Mouse (Mus musculus) hindbrain, embryonic 11.5 days (tissue): ENCODE data around the gene Atp6v1g3. TPM values are rescaled to one million over a fixed set of nuclear protein-coding genes. Genes with fewer than 3 reads are reported as not detected.
A peak's percentile ranks its signal among the peaks of the same experiment; 100 is the strongest.

ENCODE experiments used
- ATAC-seq: fragments of 200-750 bp; cut with Nextera tagmentation; 2 replicates; pipeline ENCODE4 v1.8.0; 2017; ENCODE audit warnings: mild to moderate bottlenecking, moderate TSS enrichment, moderate library complexity; ENCODE audit not compliant: low FRiP score
- DNase-seq: peaks from one replicate; pipeline ENCODE4 v3.0.0-alpha.2; 2015; ENCODE audit warnings: low spot score
- H3K27ac ChIP-seq: fragments of 300-500 bp; sonication (generic); 2 replicates; pipeline ENCODE4 v1.5.1; 2014; ENCODE audit warnings: mild to moderate bottlenecking, low read depth, low read length
- H3K27me3 ChIP-seq: fragments of 300-500 bp; sonication (generic); 2 replicates; pipeline ENCODE4 v1.6.1; 2014; ENCODE audit warnings: mild to moderate bottlenecking, low read length, moderate library complexity, mixed read lengths; ENCODE audit not compliant: control insufficient read depth, insufficient read depth
- H3K36me3 ChIP-seq: fragments of 300-500 bp; sonication (generic); 2 replicates; pipeline ENCODE4 v1.6.1; 2014; ENCODE audit warnings: mild to moderate bottlenecking, low read length, moderate library complexity, mixed read lengths; ENCODE audit not compliant: control insufficient read depth, insufficient read depth
- H3K4me1 ChIP-seq: fragments of 300-500 bp; sonication (generic); replicated peaks from 2 replicates; pipeline ENCODE4 v1.6.1; 2014; ENCODE audit warnings: low read length, mixed read lengths; ENCODE audit not compliant: control insufficient read depth, insufficient read depth
- H3K4me2 ChIP-seq: fragments of 300-500 bp; sonication (generic); replicated peaks from 2 replicates; pipeline ENCODE4 v1.6.1; 2014; ENCODE audit warnings: mild to moderate bottlenecking, low read depth, low read length
- H3K4me3 ChIP-seq: fragments of 300-500 bp; sonication (generic); 2 replicates; pipeline ENCODE4 v1.5.1; 2014; ENCODE audit warnings: low read depth, low read length
- H3K9ac ChIP-seq: fragments of 300-500 bp; sonication (generic); 2 replicates; pipeline ENCODE4 v1.6.1; 2014; ENCODE audit warnings: low read depth, low read length
- H3K9me3 ChIP-seq: fragments of 300-500 bp; sonication (generic); 2 replicates; pipeline ENCODE4 v1.6.1; 2016; ENCODE audit warnings: low read length; ENCODE audit not compliant: control insufficient read depth
- WGBS: fragments of 180-500 bp; shearing (Covaris S2); extraction: QIAGEN DNeasy Blood & Tissue Kit; methylation state at CpG from one replicate; pipeline ENCODE4 v1.1.7; 2014; 5-methylcytosine and 5-hydroxymethylcytosine counted together
- polyA plus RNA-seq: library from polyadenylated mRNA; unstranded; fragments of >200 nt; fragmentation: Nextera tagmentation; extraction: Ambion mirVana; gene quantifications from 2 replicates; pipeline ENCODE4 v1.2.1, GENCODE M21; 2014

Atp6v1g3 gene
- polyA plus RNA-seq, 1 experiment from 2014 or later: not detected

GRCm38 (mm10) chr1:138299576-138299975, 26.0 kb downstream of the Atp6v1g3 start:
- Histone ChIP-seq H3K27me3 (no peaks in the 10 kb centered on the region), H3K9me3 (no peaks in the 10 kb centered on the region), H3K27ac (no peak overlapping the region), H3K4me2 (no peak overlapping the region), H3K9ac (no peak overlapping the region), H3K4me3 (no peak overlapping the region), H3K4me1 (no peaks in the 10 kb centered on the region), H3K36me3 (no peaks in the 10 kb centered on the region)
- ATAC-seq: no peak
- WGBS: 77% methylated on average over 4 of the region's 4 CpGs
- no peak for DNase-seq

- Histone ChIP-seq H3K27ac (no peak overlapping the region), H3K36me3 (no peaks in the 10 kb centered on the region), H3K27me3 (no peaks in the 10 kb centered on the region), H3K9ac (no peak overlapping the region), H3K9me3 (no peaks in the 10 kb centered on the region), H3K4me2 (no peak overlapping the region), H3K4me1 (no peaks in the 10 kb centered on the region), H3K4me3 (no peak overlapping the region)
- DNase-seq (no peak), ATAC-seq (no peak)
- WGBS: 94% methylated on average over 5 of the region's 5 CpGs
Measured at GRCm38 (mm10) chr1:138301920-138302319, 28.4 kb downstream of the Atp6v1g3 start.

GRCm38 (mm10) chr1:138302756-138303155, 29.2 kb downstream of the Atp6v1g3 start:
- no peak for ATAC-seq
- Histone ChIP-seq H3K27me3 (no peaks in the 10 kb centered on the region), H3K9ac (no peak overlapping the region), H3K4me1 (no peaks in the 10 kb centered on the region), H3K4me2 (no peak overlapping the region), H3K9me3 (no peaks in the 10 kb centered on the region), H3K4me3 (no peak overlapping the region), H3K27ac (no peak overlapping the region), H3K36me3 (no peaks in the 10 kb centered on the region)
- 93% methylated on average over 2 of the region's 2 CpGs for WGBS
- DNase-seq: no peak

GRCm38 (mm10) chr1:138303296-138303695, 29.8 kb downstream of the Atp6v1g3 start:
- 97% methylated on average over 1 of the region's 1 CpGs for WGBS
- Histone ChIP-seq H3K36me3 (no peaks in the 10 kb centered on the region), H3K27ac (no peak overlapping the region), H3K4me2 (no peak overlapping the region), H3K4me1 (no peaks in the 10 kb centered on the region), H3K27me3 (no peaks in the 10 kb centered on the region), H3K9ac (no peak overlapping the region), H3K9me3 (no peaks in the 10 kb centered on the region), H3K4me3 (no peak overlapping the region)
- ATAC-seq (no peak), DNase-seq (no peak)

- DNase-seq: no peak
- no peaks in the 10 kb centered on the region for H3K27me3 ChIP-seq
- H3K9me3 ChIP-seq: no peaks in the 10 kb centered on the region
- WGBS: 66% methylated on average over 8 of the region's 8 CpGs
- no peak overlapping the region for H3K4me2 ChIP-seq
- no peaks in the 10 kb centered on the region for H3K36me3 ChIP-seq
- ATAC-seq: peak; percentile 38; the same call in 1 of the 2 replicates
- H3K4me3 ChIP-seq: no peak overlapping the region
- H3K4me1 ChIP-seq: no peaks in the 10 kb centered on the region
- H3K27ac ChIP-seq: no peak overlapping the region
- no peak overlapping the region for H3K9ac ChIP-seq
Measured at GRCm38 (mm10) chr1:138304141-138304915, 30.8 kb downstream of the Atp6v1g3 start.

GRCm38 (mm10) chr1:138322657-138323056, 49.1 kb downstream of the Atp6v1g3 start:
- no peak for DNase-seq
- no peak overlapping the region for H3K9ac ChIP-seq
- H3K4me2 ChIP-seq: no peak overlapping the region
- H3K36me3 ChIP-seq: no peaks in the 10 kb centered on the region
- H3K9me3 ChIP-seq: no peaks in the 10 kb centered on the region
- no peaks in the 10 kb centered on the region for H3K4me1 ChIP-seq
- no peak for ATAC-seq
- no peak overlapping the region for H3K4me3 ChIP-seq
- no peak overlapping the region for H3K27ac ChIP-seq
- H3K27me3 ChIP-seq: no peaks in the 10 kb centered on the region
- WGBS: 87% methylated on average over 3 of the region's 3 CpGs

- no peak for ATAC-seq
- WGBS: 82% methylated on average over 4 of the region's 4 CpGs
Measured at GRCm38 (mm10) chr1:138323076-138323630, 49.6 kb downstream of the Atp6v1g3 start.

GRCm38 (mm10) chr1:138326091-138326490, 52.6 kb downstream of the Atp6v1g3 start:
- DNase-seq (peak; percentile 24), ATAC-seq (peak; percentile 55; the same call in 1 of the 2 replicates)
- H3K4me3 ChIP-seq: no peak overlapping the region
- H3K9me3 ChIP-seq: no peaks in the 10 kb centered on the region
- H3K27ac ChIP-seq: no peak overlapping the region
- no peak overlapping the region for H3K4me2 ChIP-seq
- H3K36me3 ChIP-seq: no peaks in the 10 kb centered on the region
- no peaks in the 10 kb centered on the region for H3K27me3 ChIP-seq
- H3K9ac ChIP-seq: no peak overlapping the region
- WGBS: 35% methylated on average over 4 of the region's 4 CpGs
- H3K4me1 ChIP-seq: no peaks in the 10 kb centered on the region

More at GRCm38 (mm10) chr1:138323076-138323630, 49.6 kb downstream of the Atp6v1g3 start:
- H3K27me3 ChIP-seq: no peaks in the 10 kb centered on the region
- no peak overlapping the region for H3K27ac ChIP-seq
- H3K4me2 ChIP-seq: no peak overlapping the region
- H3K36me3 ChIP-seq: no peaks in the 10 kb centered on the region
- no peaks in the 10 kb centered on the region for H3K9me3 ChIP-seq
- no peak overlapping the region for H3K4me3 ChIP-seq
- no peak for DNase-seq
- H3K4me1 ChIP-seq: no peaks in the 10 kb centered on the region
- no peak overlapping the region for H3K9ac ChIP-seq

- no peak for DNase-seq
Measured at GRCm38 (mm10) chr1:138326566-138326965, 53.0 kb downstream of the Atp6v1g3 start.

More at GRCm38 (mm10) chr1:138326566-138326965, 53.0 kb downstream of the Atp6v1g3 start:
- no peak overlapping the region for H3K4me3 ChIP-seq
- H3K4me1 ChIP-seq: no peaks in the 10 kb centered on the region
- ATAC-seq: no peak; the same call in 1 of the 2 replicates
- WGBS: 20% methylated on average over 2 of the region's 2 CpGs
- H3K9ac ChIP-seq: no peak overlapping the region
- H3K4me2 ChIP-seq: no peak overlapping the region
- no peak overlapping the region for H3K27ac ChIP-seq
- H3K36me3 ChIP-seq: no peaks in the 10 kb centered on the region
- no peaks in the 10 kb centered on the region for H3K9me3 ChIP-seq
- H3K27me3 ChIP-seq: no peaks in the 10 kb centered on the region
